Mouse (Mus musculus) right cerebral cortex, postnatal 4 days (tissue): ENCODE results near the gene Tnnc1.

ENCODE experiments used
- DNase-seq: peaks from one replicate; pipeline ENCODE4 v3.0.0-alpha.2; 2022

Gene Tnnc1

GRCm38 (mm10) chr14:31260932-31261331, 52.8 kb downstream of the Tnnc1 start:
- no peak for DNase-seq
